Mouse (Mus musculus) 3T3-L1 (cell line): ENCODE measurements around the gene Olfr1241.

ENCODE experiments used
- DNase-seq: peaks from one replicate; pipeline ENCODE4 v3.0.0-alpha.2; 2015; ENCODE audit warnings: low read depth, low spot score

Olfr1241 gene

DNA sequence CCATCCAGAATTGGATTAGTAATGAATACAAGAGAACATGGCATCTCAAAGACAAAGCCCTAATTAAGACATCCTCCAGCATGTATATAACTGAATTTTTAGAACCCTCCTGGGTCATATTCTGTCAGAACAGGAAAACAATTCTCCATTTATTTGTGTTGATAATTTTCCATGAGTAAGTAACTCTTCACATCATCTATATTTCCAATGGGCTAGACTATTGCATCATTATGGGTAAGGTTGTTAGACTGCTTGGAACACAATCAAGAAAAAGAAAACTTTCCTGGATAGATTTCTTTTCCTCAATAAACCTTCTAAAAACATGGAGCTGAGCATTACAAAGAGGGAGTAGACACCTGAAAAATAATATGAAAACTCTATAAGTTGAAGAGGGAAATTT, at the start of gene Olfr1241:
Gene Olfr1241, minus strand, starts transcription at position 101 of the 400 bp plus-strand sequence.
- no peak for DNase-seq

DNA sequence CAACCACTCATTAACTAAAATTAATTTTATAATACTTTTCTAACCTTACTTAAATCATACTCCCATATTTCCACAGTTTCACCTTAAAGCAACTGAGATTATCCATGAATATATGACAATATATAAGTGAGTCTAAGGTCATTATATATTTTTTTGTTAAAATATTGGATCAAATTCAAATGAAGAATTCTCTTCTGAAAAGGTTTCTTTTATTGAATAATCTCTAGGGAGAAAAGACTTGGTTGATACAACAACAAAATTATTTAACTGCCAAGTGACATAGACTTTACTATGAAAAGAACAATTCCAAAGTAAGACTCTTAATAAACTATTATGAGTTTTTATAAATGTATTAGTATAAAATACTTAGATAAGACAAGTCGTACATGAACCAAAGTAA, 44.5 kb upstream of the Olfr1241 start, which contains the start of gene Olfr1243:
Gene Olfr1243, minus strand, starts transcription at position 101 of the 400 bp plus-strand sequence.
- no peak for DNase-seq

DNA sequence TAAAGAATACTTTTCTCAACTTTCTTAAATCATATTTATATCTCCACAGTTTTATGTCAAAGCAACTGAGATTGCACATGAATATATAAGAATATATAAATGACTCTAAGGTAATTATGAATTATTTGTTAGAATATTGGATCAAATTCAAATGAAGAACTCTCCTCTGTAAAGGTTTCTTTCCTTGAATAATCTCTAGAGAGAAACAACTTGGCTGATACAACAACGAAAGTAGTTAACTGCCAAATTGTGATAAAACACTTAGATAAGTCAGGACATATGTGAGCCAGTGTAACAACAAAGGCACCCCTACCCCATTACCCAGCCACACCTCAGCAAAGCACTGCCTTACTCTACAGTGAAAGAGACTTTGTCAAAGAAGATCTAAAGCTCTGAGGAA, 11.3 kb upstream of the Olfr1241 start, which contains the start of gene Olfr1242:
Gene Olfr1242, minus strand, starts transcription at position 101 of the 400 bp plus-strand sequence.
- no peak for DNase-seq

DNA sequence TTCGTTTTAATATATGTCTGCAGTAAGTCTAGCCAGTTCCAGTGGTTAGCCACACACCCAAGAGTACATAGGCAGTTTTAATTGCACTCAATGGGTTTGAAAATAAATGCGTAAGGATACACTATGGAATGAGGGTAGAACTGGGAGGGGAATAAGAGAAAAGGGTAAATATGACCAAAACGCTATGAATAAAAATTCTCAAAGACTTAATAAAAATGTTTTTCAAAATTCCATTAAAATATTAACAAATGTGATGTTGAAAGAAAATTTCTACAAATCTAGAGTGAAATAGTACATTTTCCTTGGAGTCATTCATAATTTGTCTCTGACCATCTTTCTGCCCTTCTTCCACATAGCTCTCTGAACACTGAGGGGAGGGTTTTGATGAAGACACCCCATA, 44.0 kb downstream of the Olfr1241 start, which contains the start of gene Olfr1240:
Gene Olfr1240, minus strand, starts transcription at position 101 of the 400 bp plus-strand sequence.
- DNase-seq: no peak
